Mouse (Mus musculus) 3T3-L1 (cell line): ENCODE results near the gene Cyp4f14.

Experiments
- DNase-seq: peaks from one replicate; pipeline ENCODE4 v3.0.0-alpha.2; 2015; ENCODE audit warnings: low read depth, low spot score

Cyp4f14 gene

DNA sequence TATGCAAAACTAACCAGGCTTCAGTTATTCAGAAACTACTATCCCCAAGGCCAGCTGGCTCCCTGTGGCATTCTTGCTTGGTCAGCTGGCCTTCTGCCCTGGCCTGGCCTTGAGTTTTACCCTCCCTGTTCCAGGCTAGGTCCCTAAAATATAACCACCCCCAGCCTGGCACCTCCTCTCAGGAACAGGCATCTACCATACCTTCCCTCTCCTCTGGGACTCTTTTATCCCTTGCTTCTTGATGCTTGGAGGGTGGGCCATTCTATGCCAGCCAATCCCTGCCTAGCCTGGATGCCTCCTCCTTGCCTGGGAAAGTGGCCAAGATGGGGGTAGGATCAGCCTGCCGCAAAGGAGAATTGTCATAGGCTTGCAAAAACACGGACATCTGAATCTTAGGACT, at the start of gene Cyp4f14:
Gene Cyp4f14 (minus strand): TSS at position 212 of the 400 bp plus-strand sequence.
- DNase-seq, result peak; percentile 7

DNA sequence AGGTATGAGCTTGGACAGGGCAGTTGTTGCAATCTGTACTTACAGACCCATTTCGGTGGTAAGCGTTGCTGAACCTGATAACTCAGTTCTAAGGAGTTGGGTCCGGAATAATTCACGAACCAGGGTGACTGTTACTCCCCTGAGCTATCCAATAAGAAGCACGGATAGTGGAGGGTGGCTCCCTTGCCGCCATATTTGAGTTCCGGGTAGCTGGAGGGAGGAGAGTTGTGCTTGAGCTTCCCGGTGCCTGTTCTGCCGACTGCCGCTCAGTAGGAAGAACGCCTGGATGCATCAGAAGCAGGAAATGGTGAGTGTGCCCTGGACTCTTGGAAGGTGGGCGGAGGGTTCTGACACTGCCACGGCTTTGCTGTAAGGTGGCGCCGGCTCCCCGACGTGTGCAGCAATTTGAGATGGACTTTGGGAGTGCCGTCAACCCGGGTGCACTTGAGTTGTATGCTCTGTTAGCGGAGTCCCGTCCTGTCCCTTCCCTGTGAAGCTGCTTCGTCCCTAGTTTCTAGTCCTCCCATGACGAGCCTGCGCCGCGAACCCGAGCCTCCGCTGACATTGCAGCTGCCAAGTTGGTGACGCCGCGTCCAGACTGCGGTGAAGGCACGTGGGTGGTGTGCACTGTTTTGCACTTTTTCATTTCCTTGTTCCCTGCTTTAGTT, 48.6 kb upstream of the Cyp4f14 start, which contains the start of gene Zfp472:
Gene Zfp472 (plus strand): TSS at position 192 of the 668 bp plus-strand sequence.
- DNase-seq, result peak; percentile 96

DNA sequence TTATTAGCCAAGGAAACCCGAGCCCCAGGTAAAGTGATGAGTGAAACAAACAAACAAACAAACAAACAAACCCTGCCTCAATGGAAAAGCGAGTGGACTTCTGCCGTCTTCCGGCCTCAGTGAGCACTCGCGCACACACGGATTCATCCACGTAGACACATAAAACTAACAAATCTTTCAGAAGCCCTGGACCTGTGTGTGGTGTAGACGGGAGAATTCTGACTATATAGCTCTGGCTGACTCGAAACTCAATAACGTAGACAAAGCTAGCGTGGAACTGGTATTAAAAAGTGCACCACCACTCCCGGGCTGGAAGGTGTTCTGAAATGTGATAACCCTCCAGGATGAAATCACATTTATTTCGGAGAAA, 48.1 kb upstream of the Cyp4f14 start:
- DNase-seq, result no peak

DNA sequence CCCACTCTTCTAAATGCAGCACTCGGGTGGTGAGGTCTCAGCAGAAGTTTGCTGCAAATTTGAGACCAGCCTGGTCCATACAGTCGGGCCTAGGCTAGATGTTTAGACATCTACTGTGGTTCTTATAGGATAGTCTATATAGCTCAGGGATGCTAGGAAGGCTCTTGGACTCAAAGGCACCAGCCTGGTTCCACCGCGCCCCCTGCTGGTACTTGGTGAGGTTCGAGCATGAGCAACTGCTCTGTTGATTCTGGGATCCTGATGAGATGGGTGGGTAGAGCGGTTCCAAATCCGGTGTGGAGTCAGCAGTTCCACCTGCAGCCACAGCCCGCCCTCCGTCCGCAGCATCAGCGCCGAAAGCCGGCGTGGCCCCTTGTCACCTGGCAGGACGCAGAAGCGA, 34.3 kb upstream of the Cyp4f14 start:
- peak; percentile 63 for DNase-seq

DNA sequence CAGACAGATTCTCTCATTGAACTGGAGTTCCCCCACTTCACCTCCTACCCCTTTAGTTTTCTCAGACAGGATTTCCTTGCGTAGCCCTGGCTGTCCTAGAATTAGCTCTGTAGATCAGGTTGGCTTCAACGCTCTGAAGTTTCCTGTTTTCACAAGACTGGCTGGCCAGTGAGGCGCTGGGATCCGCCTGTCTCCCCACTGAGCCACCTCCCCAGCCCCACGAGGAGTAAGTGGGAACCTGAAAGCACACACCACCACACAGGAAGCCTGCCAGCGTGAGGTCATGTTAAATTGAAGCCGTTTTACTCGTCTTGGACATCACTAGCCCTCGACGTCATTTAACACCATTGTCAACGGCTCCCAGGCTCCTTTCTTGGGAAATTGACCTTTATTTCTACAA, 33.9 kb upstream of the Cyp4f14 start:
- DNase-seq, result no peak

DNA sequence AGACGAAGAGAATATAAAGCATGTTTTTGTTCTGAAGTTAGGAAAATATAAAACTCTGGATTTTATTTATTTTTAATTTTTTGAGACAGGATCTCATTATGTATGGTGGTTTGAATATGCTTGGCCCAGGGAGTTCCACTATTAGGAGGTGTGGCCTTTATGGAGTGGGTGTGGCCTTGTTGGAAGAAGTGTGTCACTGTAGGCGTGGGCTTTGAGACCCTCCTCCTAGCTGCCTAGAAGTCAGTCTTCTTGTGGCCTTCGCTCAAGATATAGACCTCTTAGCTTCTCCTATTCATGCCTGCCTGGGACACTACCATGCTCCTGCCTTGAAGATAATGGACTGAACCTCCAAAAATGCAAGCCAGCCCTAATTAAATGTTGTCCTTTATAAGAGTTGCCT, 33.0 kb upstream of the Cyp4f14 start:
- DNase-seq, result no peak

DNA sequence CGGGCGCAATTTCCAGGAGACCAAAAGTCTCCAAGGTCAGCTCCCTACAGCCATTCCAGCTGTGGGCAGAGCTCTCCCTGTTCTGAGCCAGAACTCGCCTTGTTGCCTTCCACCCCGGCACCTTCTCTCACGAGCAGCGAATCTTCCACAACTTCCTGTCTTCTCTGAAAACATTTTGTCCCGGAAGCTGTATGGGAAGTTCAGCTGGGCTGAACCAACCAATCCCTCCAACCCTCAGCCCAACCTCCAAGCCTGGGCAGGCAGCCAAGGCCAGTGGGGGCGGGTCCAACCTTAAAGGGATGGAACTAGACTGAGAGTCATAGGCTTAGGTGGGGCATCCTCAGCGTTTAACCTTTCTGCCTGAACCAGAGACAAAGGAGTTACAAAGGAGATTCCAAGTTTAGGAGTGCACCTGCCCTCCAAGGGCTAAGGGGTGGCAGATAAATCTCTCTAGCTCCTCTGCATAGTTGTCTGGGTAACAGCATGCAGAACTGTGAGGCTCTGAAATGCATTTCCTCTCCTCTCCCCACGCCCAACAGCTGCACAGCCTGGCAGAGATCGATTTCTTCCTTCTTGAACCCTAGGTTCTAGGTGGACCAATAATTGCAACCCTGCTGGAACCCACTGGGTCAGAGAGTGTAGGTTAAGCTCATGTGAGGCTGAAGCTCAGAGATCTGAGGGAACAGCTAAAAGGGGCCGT, 30.2 kb upstream of the Cyp4f14 start, which contains the start of gene Cyp4f13:
Gene Cyp4f13 (minus strand): TSS at position 188 of the 700 bp plus-strand sequence.
- DNase-seq, result peak; percentile 96

DNA sequence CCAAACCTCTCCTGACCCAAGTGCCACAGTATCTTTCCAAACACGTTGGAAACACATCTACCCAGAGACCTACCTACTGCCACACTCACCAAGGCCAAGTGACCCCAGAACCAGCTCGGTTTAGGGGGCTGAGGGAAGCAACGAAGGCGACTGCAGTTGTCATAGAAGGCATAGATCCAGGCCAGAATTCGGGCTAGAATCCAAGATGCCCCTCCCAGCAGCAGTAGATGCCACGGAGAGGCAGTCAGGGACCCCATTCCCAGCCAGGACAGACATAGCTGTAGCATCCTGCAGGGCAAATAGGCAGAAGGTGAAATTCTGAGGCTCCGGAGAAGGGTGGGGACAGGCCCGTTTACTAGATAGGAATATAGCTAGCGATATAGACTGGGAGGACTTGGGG, 29.6 kb upstream of the Cyp4f14 start:
- DNase-seq, result no peak

DNA sequence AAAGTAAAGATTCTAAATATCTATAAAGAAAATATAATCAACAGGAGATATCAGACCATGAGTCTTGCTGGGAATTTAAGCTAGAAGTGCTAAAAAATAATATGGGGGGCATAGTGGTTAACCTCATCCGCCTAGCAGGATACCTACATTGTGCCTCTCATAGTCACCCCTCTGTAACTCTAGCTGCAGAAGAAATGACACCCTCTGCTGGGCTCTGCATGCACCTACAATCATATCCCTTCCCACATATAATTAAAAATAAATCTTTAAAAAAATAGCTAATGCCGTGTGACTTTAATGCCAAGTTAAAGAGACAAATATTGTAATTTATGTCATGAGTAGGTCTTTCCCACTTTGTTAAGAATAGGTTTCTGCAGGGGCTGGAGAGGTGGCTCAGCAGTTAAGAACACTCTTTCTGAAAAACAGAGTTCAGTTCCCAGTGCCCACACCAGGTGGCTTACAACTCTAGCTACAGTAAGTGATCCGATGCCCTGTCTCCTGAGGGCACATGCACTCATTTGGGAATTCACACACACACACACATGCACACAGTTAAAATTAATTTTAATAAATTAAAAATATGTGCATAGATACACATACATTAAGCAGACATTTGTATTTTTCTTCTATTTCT, 27.4 kb upstream of the Cyp4f14 start:
- peak; percentile 11 for DNase-seq

DNA sequence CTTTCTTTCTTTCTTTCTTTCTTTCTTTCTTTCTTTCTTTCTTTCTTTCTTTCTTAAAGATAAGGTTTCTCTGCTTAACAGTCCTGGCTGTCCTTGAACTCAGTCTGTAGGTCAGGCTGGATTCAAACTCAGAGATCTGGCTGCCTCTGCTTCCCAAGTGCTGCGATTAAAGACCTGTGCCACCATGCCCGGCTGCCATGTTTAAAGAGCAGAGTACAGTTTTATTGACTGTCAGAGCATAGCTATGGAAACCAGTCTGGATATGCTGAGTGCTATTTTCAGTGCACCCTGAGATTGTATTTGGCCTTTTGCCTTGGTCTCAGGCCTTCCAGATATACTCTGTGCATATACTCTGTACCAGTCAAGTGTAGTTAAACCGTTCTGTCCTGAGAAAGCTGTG, 26.5 kb upstream of the Cyp4f14 start:
- DNase-seq, result no peak

DNA sequence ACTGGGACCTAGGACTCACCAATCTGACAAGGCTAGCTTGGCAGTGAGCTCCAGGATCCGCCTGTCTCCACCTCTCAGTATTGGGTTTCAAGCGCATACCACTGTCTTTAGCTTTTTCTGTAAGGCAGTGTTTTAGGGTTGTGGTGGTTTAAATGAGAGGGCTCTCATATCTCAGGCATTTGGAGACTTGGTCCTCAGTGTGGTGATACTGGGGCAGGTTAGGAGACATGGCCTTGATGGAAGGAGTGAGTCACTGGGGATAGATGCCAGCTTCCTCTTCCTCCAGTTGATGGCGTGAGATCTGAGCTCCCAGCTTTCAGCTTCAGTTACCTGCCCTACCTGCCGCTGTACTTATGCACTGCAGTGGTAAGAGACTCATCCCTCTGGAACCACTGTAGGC, 22.7 kb upstream of the Cyp4f14 start:
- DNase-seq, result no peak

DNA sequence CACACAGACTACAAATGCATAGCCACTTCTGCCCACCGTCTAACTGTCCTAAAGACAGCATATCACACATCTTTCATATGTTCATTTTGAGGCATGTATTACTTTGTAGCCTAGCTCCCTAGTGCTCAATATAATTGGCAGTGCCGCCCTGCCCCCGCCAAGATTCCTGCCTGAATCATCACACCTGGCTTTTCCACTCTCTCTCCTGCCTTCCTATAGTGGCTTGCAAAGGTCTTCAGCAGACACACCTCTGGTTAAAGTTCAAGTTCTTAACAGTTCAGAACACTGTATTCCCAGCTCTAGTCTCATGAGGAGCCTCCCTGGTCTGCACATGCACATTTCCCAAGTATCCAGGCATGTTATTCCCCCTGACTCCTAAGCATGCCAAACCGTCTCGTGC, 10.7 kb upstream of the Cyp4f14 start:
- DNase-seq, result no peak

DNA sequence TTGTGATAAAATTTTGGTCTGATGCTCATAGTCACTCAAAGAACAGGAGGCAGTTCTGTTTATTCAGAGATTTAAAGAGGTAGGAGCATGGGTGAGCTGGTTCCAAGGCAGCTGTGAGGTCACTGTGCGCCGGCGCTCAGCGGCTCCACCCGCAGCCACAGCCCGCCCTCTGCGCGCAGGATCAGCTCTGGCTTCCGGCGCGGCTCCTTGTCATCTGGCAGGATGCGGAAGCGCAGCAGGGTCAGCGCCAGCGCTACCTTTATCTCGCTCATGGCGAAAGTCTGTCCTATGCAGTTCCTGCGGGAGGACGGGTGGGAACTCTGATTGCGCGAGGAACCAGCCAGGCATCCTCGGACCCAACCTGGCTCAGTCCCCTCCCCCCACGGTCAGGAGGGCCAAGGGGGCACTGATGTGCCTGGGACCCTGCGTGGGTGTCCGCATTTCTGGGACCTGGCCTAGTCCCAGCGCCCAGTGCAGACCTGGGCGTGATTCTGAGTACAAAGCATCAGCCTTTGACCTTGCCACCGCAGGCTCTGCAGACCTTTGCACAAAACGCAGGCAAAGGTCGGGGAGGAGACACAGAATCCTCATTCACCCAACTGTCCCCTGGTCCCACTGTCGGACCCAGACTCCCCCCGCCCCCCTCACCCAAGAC, 7.6 kb upstream of the Cyp4f14 start:
- DNase-seq, result no peak

DNA sequence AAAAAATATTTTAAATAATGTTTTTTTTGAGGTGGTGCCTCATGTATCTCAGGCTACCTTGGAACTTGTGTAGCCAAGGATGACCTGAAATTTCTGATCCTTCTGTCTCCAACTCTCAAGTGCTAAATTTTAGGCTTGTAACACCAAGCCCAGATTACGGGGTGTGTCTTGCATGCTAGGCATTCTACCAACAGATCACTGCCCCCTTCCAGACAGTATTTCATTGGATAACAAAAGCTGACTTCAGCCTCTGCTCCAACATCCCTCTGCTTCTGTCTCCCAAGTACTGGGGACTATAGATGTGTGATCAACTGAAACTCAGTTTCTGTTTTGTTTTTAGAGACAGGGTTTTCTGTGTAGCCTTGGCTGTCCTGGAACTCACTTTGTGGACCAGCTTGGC, 6.5 kb upstream of the Cyp4f14 start:
- DNase-seq, result no peak

DNA sequence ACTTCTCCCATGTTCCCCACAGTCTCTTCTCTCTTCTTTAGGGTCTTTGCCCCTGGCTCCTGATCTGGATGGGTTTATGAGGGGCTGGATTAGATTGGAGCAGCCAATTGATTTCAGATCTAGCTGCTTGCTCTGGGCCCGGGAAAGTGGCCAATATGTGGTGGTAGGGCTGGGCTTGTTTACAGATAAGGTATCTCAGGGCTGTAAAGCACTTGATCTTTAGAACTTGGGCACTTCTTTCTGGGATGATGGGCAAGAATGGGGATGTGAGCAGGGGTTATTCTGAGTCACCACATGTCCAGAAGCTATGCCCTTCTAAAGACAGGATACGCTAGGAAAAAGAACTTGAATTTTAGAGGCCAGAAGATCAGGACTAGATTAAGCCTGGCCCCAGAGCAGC, 2.0 kb upstream of the Cyp4f14 start:
- no peak for DNase-seq

DNA sequence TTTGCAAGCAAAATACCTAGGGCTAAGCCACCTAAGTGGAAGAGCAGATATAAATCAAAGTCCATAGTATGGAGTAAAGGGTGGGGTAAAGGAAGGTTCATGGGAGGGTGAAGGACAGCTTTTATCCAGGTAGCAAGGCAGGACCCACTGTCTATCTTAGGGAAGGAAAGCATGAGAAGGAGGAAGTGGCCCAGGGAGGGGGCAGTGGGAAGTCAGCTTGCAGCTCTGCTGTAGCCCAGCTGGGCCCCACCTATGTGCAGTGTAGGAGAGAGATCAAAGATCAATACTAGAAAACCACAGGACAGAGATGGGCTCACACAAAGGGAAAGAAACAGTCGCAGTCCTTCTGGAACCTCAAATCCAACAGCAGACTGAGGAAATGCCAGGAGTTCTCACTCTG, 1.1 kb downstream of the Cyp4f14 start:
- no peak for DNase-seq

DNA sequence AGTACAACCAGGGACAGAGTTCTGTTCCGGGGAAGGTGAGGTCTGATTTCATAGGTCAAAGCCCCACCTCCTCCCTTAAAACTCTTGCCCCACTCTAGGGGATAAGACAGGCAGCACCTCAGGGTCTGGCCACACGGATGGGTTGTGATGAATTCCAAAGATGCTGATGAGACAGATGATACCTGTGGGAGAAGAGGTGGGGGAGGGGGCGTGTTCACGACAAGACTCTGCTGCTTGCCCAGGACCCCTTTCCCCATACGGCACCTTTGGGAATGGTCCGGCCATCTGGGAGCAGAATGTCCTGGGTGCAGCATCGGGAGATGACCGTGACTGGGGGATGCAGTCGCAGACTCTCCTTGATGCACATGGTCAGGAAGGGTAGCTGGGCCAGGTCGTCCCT, 11.0 kb downstream of the Cyp4f14 start:
- DNase-seq, result no peak

DNA sequence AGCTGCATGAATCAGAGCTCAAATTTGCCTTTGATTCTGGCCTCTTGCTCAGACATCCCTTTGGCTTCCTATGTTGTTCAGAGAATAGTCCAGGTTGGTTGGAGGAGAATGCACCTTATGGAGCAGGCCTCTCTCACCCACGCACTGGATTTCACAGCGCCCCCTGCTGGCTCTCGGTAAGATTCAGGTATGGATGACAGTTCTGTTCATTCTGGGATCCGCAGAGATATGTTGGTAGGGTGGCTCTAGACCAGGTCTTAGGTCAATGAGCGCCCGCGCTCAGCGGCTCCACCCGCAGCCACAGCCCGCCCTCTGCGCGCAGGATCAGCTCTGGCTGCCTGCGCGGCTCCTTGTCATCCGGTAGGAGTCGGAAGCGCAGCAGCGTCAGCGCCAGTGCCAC, 11.9 kb downstream of the Cyp4f14 start:
- peak; percentile 38 for DNase-seq

DNA sequence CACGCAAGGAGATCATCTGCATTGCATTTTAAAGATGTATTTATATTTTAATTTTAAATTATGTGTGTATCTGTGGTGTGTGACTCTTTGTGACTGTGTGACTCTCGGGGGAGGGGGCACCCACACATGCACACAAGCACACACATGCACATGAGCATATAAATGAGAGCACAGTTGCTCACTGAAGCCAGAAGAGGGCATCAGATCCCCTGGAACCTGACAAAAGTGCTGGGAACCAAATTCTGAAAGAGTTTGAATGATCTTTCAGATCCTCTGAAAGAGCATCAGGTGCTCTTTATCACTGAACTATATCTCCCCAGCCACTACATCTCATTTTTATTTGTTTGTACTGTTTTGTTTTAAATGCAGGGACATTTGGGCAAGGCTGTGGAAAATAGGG, 12.7 kb downstream of the Cyp4f14 start:
- DNase-seq, result peak; percentile 34

DNA sequence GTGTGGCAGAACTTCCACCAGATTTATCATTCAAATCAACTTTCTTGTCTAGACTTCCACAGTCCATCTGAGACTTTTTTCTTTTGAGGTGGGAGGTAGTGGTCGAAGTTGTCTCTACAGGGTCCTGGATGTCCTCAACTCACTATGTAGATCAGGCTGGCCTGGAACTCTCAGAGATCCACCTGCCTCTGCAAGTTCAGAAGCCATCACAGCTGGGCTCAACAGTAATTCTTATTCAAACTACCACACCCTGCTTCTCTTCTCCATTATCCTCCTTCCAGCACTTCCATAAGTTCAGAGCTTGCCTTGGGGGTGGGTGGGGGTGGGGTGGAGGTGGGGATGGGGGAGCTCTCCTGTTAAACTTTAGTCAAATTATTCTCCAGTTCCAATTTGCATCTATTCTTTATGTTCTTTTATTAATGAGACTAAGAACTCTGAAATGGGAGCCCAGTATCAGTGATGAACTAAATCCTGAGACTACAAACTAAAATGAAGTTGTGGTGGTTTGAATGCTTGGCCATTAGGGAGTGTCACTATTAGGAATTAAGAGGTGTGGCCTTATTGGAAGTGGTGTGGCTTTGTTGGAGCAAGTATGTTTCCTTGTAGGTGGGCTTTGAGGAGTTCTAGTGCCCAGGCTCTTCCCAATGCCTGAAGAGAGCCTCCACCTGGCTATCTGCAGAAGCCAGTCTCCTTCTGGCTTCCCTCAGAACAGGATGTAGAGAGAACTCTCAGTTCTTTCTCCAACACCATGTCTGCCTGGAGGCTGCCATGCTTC, 15.2 kb downstream of the Cyp4f14 start:
- DNase-seq, result no peak

DNA sequence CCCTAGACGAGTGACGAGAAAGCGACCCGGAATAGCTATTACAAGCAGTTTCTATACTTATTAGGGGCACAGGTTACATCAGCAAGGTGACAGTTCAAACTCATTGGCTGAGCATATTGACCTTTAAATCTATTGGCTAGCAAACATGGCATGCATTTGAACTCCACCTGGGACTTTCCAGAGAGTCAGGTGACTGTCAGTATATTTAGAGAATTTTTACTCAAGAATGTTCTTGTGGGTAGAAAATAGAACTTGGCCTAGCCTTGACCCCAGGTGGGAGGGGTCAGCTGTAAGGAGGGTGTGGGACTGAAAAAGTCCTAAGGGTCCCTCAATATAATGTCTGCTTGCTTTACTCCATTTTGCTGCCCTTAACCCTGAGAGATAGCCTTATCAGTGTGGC, 21.7 kb downstream of the Cyp4f14 start:
- no peak for DNase-seq

DNA sequence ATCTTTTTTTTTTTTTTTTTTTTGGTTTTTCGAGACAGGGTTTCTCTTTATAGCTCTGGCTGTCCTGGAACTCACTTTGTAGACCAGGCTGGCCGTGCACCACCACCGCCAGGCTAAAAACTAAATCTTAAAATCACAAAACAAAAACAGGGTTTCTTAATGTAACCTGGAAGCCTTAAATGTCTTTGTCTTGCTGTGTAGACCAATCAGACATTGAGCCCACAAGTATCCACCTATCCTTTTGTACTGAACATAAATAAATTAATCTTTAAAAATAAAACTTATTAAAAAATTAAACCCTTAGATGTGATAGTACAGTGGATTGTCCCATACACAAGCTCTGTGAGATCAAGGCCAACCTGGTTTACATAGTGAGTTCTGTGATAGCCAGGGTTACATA, 23.2 kb downstream of the Cyp4f14 start:
- DNase-seq, result no peak
